Mouse (Mus musculus) limb, embryonic 15.5 days (tissue): ENCODE measurements around the gene Evi2a. TPM values are rescaled to one million over a fixed set of nuclear protein-coding genes. Genes with fewer than 3 reads are reported as not detected.

Experiments
- ATAC-seq: fragments of 200-750 bp; cut with Nextera tagmentation; 2 replicates; pipeline ENCODE4 v1.8.0; 2017; ENCODE audit warnings: low read depth, moderate TSS enrichment; ENCODE audit not compliant: insufficient number of reproducible peaks, low FRiP score, low TSS enrichment
- H3K27ac ChIP-seq: fragments of 300-500 bp; sonication (generic); 2 replicates; pipeline ENCODE4 v1.5.1; 2015; ENCODE audit warnings: moderate library complexity, mild to moderate bottlenecking, inconsistent platforms
- H3K27me3 ChIP-seq: fragments of 300-500 bp; sonication (generic); 2 replicates; pipeline ENCODE4 v1.6.1; 2015; ENCODE audit warnings: inconsistent platforms
- H3K36me3 ChIP-seq: fragments of 300-500 bp; sonication (generic); 2 replicates; pipeline ENCODE4 v1.6.1; 2015; ENCODE audit warnings: inconsistent platforms
- H3K4me1 ChIP-seq: fragments of 300-500 bp; sonication (generic); 2 replicates; pipeline ENCODE4 v1.6.1; 2015; ENCODE audit warnings: inconsistent platforms
- H3K4me2 ChIP-seq: fragments of 300-500 bp; sonication (generic); 2 replicates; pipeline ENCODE4 v1.6.1; 2015; ENCODE audit warnings: mild to moderate bottlenecking, inconsistent platforms
- H3K4me3 ChIP-seq: fragments of 300-500 bp; sonication (generic); 2 replicates; pipeline ENCODE4 v1.5.1; 2015; ENCODE audit warnings: mild to moderate bottlenecking, inconsistent platforms
- H3K9ac ChIP-seq: fragments of 300-500 bp; sonication (generic); 2 replicates; pipeline ENCODE4 v1.6.1; 2015; ENCODE audit warnings: inconsistent platforms
- H3K9me3 ChIP-seq: fragments of 300-500 bp; sonication (generic); 2 replicates; pipeline ENCODE4 v1.6.1; 2016; ENCODE audit warnings: inconsistent platforms
- WGBS: fragments of 180-500 bp; shearing (Covaris S2); methylation state at CpG from one replicate; pipeline ENCODE4 v1.1.7; 2015; 5-methylcytosine and 5-hydroxymethylcytosine counted together
- polyA plus RNA-seq: library from polyadenylated mRNA; unstranded; fragments of >200 nt; fragmentation: Nextera tagmentation; extraction: Ambion mirVana; gene quantifications from 2 replicates; pipeline ENCODE4 v1.2.1, GENCODE M21; 2015

Gene Evi2a
- polyA plus RNA-seq, 1 experiment from 2014 or later: 6.4 TPM

DNA sequence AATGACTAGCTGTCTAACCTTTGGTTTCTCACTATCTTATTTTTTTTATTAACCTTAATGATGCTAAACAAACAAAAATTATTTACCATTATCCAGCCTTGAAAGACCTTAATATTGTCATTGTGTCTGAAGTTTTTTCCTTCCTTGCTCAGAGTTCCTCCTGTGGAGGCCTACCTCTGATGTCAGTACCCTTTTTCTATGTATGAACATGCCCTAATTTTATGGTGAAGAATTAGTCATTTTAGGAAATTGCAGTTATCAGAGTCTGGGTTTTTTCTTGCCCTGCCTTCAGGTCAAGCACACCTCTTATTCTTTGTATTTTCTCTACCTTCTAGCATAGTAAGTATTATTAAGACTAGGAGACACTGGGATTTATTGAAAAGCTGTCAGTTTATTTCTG lies 45.7 kb downstream of the Evi2a start:
- Histone ChIP-seq H3K36me3 (peaks cover 15% of the 10 kb centered on the region; the same call in 1 of the 2 replicates), H3K27ac (no peak overlapping the region), H3K4me3 (no peak overlapping the region), H3K9ac (no peak overlapping the region), H3K4me2 (no peak overlapping the region), H3K27me3 (no peaks in the 10 kb centered on the region), H3K4me1 (no peaks in the 10 kb centered on the region), H3K9me3 (no peaks in the 10 kb centered on the region)
- no peak for ATAC-seq

GRCm38 (mm10) chr11:79483876-79484528 lies 46.4 kb downstream of the Evi2a start:
- H3K9me3 ChIP-seq: no peaks in the 10 kb centered on the region
- H3K27me3 ChIP-seq: no peaks in the 10 kb centered on the region
- H3K36me3 ChIP-seq: peaks cover 18% of the 10 kb centered on the region; the same call in 1 of the 2 replicates
- no peak overlapping the region for H3K4me3 ChIP-seq
- no peak overlapping the region for H3K4me2 ChIP-seq
- ATAC-seq: no peak
- 80% methylated on average over 7 of the region's 7 CpGs for WGBS
- H3K27ac ChIP-seq: no peak overlapping the region
- no peak overlapping the region for H3K9ac ChIP-seq
- no peaks in the 10 kb centered on the region for H3K4me1 ChIP-seq

DNA sequence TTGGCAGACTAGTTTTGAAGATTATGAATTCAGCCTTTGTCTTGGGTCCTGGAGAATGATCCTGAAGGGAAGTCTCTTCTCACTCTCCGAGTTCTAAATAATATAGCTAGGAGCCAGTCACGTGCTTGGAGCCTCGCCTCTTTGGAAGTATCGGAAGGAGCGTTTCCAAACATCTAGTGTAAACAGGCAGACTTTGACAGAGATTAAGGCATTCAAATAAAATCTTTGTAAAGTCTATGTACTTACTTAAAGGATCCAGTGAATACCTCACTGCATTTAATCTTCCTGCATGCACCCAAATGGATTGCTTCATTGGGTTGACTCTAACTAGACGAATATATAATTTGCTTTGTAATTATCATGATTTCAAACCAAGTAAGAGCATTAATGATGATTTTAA lies 47.0 kb downstream of the Evi2a start:
- Histone ChIP-seq H3K9ac (no peak overlapping the region), H3K9me3 (no peaks in the 10 kb centered on the region), H3K4me2 (no peak overlapping the region), H3K36me3 (peaks cover 19% of the 10 kb centered on the region), H3K27ac (no peak overlapping the region), H3K4me3 (no peak overlapping the region), H3K4me1 (no peaks in the 10 kb centered on the region), H3K27me3 (no peaks in the 10 kb centered on the region)
- ATAC-seq: no peak
- 93% methylated on average over 6 of the region's 6 CpGs for WGBS

Other genes with a start within 250 kb of the Evi2a start
- not detected in 2 replicates for gene Gm9964, start 233.7 kb downstream of the Evi2a start, polyA plus RNA-seq
- 4.2 and 5.2 TPM in 2 replicates for gene Nf1, start 190.9 kb downstream of the Evi2a start, polyA plus RNA-seq
- gene Omg, start 26.5 kb downstream of the Evi2a start, polyA plus RNA-seq: 0.17 and 0.20 TPM in 2 replicates
- gene Evi2b, start 6.8 kb downstream of the Evi2a start, polyA plus RNA-seq: 1.1 and 1.6 TPM in 2 replicates
- gene Evi2, start within 50 bp of the Evi2a start, polyA plus RNA-seq: 0.53 and 0.64 TPM in 2 replicates
- gene Rab11fip4, start 60.6 kb upstream of the Evi2a start, polyA plus RNA-seq: 5.0 and 5.5 TPM in 2 replicates